Mouse (Mus musculus) bone marrow macrophage, adult 2 months (primary cell): ENCODE measurements around the gene Cln5. TPM values are rescaled to one million over a fixed set of nuclear protein-coding genes. Genes with fewer than 3 reads are reported as not detected.

Experiments
- H3K27ac ChIP-seq: 2 replicates; pipeline ENCODE4 v1.5.1; 2012; ENCODE audit warnings: low read depth, low read length; ENCODE audit not compliant: insufficient read depth
- H3K4me1 ChIP-seq: 2 replicates; pipeline ENCODE4 v1.6.1; 2012; ENCODE audit warnings: low read length; ENCODE audit not compliant: control insufficient read depth, insufficient read depth
- H3K4me3 ChIP-seq: 2 replicates; pipeline ENCODE4 v1.5.1; 2012; ENCODE audit warnings: mild to moderate bottlenecking, low read length, moderate library complexity; ENCODE audit not compliant: insufficient read depth
- CTCF ChIP-seq: IDR thresholded peaks from 2 replicates; pipeline ENCODE4 v1.5.1; 2012; ENCODE audit warnings: low read depth, mild to moderate bottlenecking, low read length, moderate library complexity
- POLR2A ChIP-seq: IDR thresholded peaks from 2 replicates; pipeline ENCODE4 v1.6.1; 2012; ENCODE audit warnings: mild to moderate bottlenecking, low read depth, low read length, borderline replicate concordance
- polyA plus RNA-seq: library from polyadenylated mRNA; stranded (reverse); fragments of >200 nt; gene quantifications from 2 replicates; pipeline ENCODE4 v1.2.4, GENCODE M21; 2012; ENCODE audit not compliant: missing spikeins, insufficient read depth, insufficient read length

The Cln5 gene
- polyA plus RNA-seq, 1 experiment = 58.2 TPM

GRCm38 (mm10) chr14:103078006-103078912, 8.2 kb downstream of the Cln5 start:
- Histone ChIP-seq H3K4me1 (no peaks in the 10 kb centered on the region), H3K4me3 (no peak overlapping the region), H3K27ac (no peak overlapping the region)
- TF ChIP-seq POLR2A = no peak
- TF ChIP-seq CTCF = no peak

GRCm38 (mm10) chr14:103079209-103079977, 9.4 kb downstream of the Cln5 start:
- Histone ChIP-seq H3K4me1 (no peaks in the 10 kb centered on the region), H3K4me3 (no peak overlapping the region), H3K27ac (no peak overlapping the region)
- TF ChIP-seq CTCF = no peak

GRCm38 (mm10) chr14:103085840-103086533, 16.0 kb downstream of the Cln5 start:
- no peaks in the 10 kb centered on the region for H3K4me1 ChIP-seq
- H3K4me3 ChIP-seq = no peak overlapping the region
- TF ChIP-seq POLR2A = no peak
- TF ChIP-seq CTCF = no peak
- no peak overlapping the region for H3K27ac ChIP-seq

GRCm38 (mm10) chr14:103086671-103087324, 16.8 kb downstream of the Cln5 start:
- Histone ChIP-seq H3K4me1 (no peaks in the 10 kb centered on the region), H3K4me3 (no peak overlapping the region), H3K27ac (no peak overlapping the region)
- TF ChIP-seq POLR2A = no peak
- no peak for TF ChIP-seq CTCF

- TF ChIP-seq POLR2A = no peak
- TF ChIP-seq CTCF = no peak
- no peaks in the 10 kb centered on the region for H3K4me1 ChIP-seq
- no peak overlapping the region for H3K27ac ChIP-seq
- no peak overlapping the region for H3K4me3 ChIP-seq
These were observed 17.8 kb downstream of the Cln5 start for GRCm38 (mm10) chr14:103087846-103088245.

- no peaks in the 10 kb centered on the region for H3K4me1 ChIP-seq
- no peak overlapping the region for H3K27ac ChIP-seq
- H3K4me3 ChIP-seq = no peak overlapping the region
- TF ChIP-seq CTCF (no peak), POLR2A (no peak)
These were observed 18.6 kb downstream of the Cln5 start for GRCm38 (mm10) chr14:103088624-103089023.

- no peak overlapping the region for H3K27ac ChIP-seq
- peaks cover 24% of the 10 kb centered on the region for H3K4me1 ChIP-seq
- TF ChIP-seq CTCF (no peak), POLR2A (no peak)
- no peak overlapping the region for H3K4me3 ChIP-seq
These were observed 23.2 kb downstream of the Cln5 start for GRCm38 (mm10) chr14:103093236-103093635.

- Histone ChIP-seq H3K27ac (no peak overlapping the region), H3K4me3 (no peak overlapping the region), H3K4me1 (peaks cover 24% of the 10 kb centered on the region)
- TF ChIP-seq CTCF = no peak
These were observed 23.7 kb downstream of the Cln5 start for GRCm38 (mm10) chr14:103093670-103094069.

GRCm38 (mm10) chr14:103095036-103095435, 25.0 kb downstream of the Cln5 start:
- no peak overlapping the region for H3K4me3 ChIP-seq
- H3K4me1 ChIP-seq = peaks cover 24% of the 10 kb centered on the region
- no peak overlapping the region for H3K27ac ChIP-seq
- TF ChIP-seq CTCF (no peak), POLR2A (no peak)

GRCm38 (mm10) chr14:103095826-103096225, 25.8 kb downstream of the Cln5 start:
- H3K4me1 ChIP-seq = peaks cover 24% of the 10 kb centered on the region
- TF ChIP-seq POLR2A = no peak
- no peak for TF ChIP-seq CTCF
- H3K27ac ChIP-seq = no peak overlapping the region
- H3K4me3 ChIP-seq = no peak overlapping the region
